In genomic region chr10:56754546-56755175, GRCm38 (mm10) we compare ENCODE assay signal across 11 mouse cellular contexts.
DNase-seq lines count a peak whose midpoint lies in the region; ATAC-seq and TF ChIP-seq lines count a peak whose summit lies in the region.
"Had no signal": no experiment of that assay in that cellular context is flagged by ENCODE, and none has a peak within 500 bp of the region (broad histone marks: within the 10 kb centered on the region; RNA-seq: fewer than 3 reads in every experiment).

No protein-coding gene starts in this region.

- 47% methylated on average over 11 of the region's 11 CpGs for WGBS in lung, embryonic 14.5 days
- 42% methylated on average over 11 of the region's 11 CpGs for WGBS in lung, adult 2 months
- WGBS in kidney, embryonic 15.5 days, result 60% methylated on average over 11 of the region's 11 CpGs

- no peak for TF ChIP-seq POLR2A in lung, adult 2 months (IDR thresholded peaks at IDR 0.05; ENCODE audit: borderline replicate concordance, extremely low read depth, low read depth, low read length)

- H3K4me2 ChIP-seq in lung, embryonic 14.5 days, result no peak overlapping the region
- no peak overlapping the region for H3K4me2 ChIP-seq in kidney, embryonic 15.5 days

- no peak overlapping the region for H3K4me3 ChIP-seq in lung, embryonic 14.5 days (ENCODE audit: low read depth, low read length)
- H3K4me3 ChIP-seq in lung, adult 2 months (replicated peaks; ENCODE audit: extremely low read depth, low read depth, low read length), result no peak overlapping the region
- H3K4me3 ChIP-seq in kidney, embryonic 15.5 days (replicated peaks), result no peak overlapping the region
- H3K4me3 ChIP-seq: hindbrain, embryonic 10.5 days had no signal

- no peaks in the 10 kb centered on the region for H3K36me3 ChIP-seq in lung, embryonic 14.5 days (ENCODE audit: insufficient read depth)
- H3K36me3 ChIP-seq in kidney, embryonic 15.5 days, result no peaks in the 10 kb centered on the region
- H3K36me3 ChIP-seq: hindbrain, embryonic 10.5 days had no signal

- H3K27ac ChIP-seq in lung, embryonic 14.5 days (ENCODE audit: low read depth), result no peak overlapping the region
- H3K27ac ChIP-seq in kidney, embryonic 15.5 days, result peak overlapping the region; percentile 18; the same call in 1 of the 2 replicates
- H3K27ac ChIP-seq: hindbrain, embryonic 10.5 days; liver, embryonic 14.5 days had no signal

- H3K27me3 ChIP-seq in lung, embryonic 14.5 days (ENCODE audit: insufficient read depth, low read length), result no peaks in the 10 kb centered on the region
- H3K27me3 ChIP-seq in kidney, embryonic 15.5 days, result no peaks in the 10 kb centered on the region

- no peaks in the 10 kb centered on the region for H3K4me1 ChIP-seq in lung, embryonic 14.5 days (ENCODE audit: insufficient read depth)
- H3K4me1 ChIP-seq in lung, adult 2 months (ENCODE audit: control insufficient read depth, insufficient read depth, low read length), result no peaks in the 10 kb centered on the region
- 0 out of 2 replicates have a peak, but pooled peaks cover 3% of the 10 kb centered on the region for H3K4me1 ChIP-seq in kidney, embryonic 15.5 days

- no peak overlapping the region for H3K9ac ChIP-seq in lung, embryonic 14.5 days
- H3K9ac ChIP-seq in kidney, embryonic 15.5 days, result no peak overlapping the region
- H3K9ac ChIP-seq: liver, embryonic 14.5 days had no signal

- ATAC-seq in lung, embryonic 14.5 days (ENCODE audit: insufficient read depth), result no peak; the same call in 1 of the 2 replicates
- no peak for ATAC-seq in kidney, embryonic 15.5 days (replicated peaks; ENCODE audit: low FRiP score)
- no peak for ATAC-seq in erythroid progenitor cell, adult 5-6 weeks (replicated peaks; ENCODE audit: low FRiP score, poor library complexity, severe bottlenecking)

- DNase-seq in lung, embryonic 14.5 days, result peak; percentile 46
- no peak for DNase-seq in lung, adult 2 months
- DNase-seq in heart, adult 9 months (ENCODE audit: low spot score in 2 of 2), result peak; percentile 50 to 80
- DNase-seq in lung, postnatal 4 days, result peak; percentile 12 to 21
- DNase-seq in adipocyte (ENCODE audit: low spot score), result no peak
- DNase-seq in left cerebral cortex, adult 18-20 months (ENCODE audit: low spot score in 2 of 2), result no peak
- DNase-seq: cerebellum, adult 9-11 months had no signal

- TF ChIP-seq CTCF in lung, embryonic 14.5 days (IDR thresholded peaks at IDR 0.05; ENCODE audit: low read depth), result no peak
- TF ChIP-seq CTCF in lung, adult 2 months (IDR thresholded peaks at IDR 0.05; ENCODE audit: insufficient read depth, low read length), result no peak

- no peaks in the 10 kb centered on the region for H3K9me3 ChIP-seq in lung, embryonic 14.5 days (ENCODE audit: low read depth, low read length)
- no peaks in the 10 kb centered on the region for H3K9me3 ChIP-seq in kidney, embryonic 15.5 days (replicated peaks)
- H3K9me3 ChIP-seq: hindbrain, embryonic 10.5 days had no signal

Comparison
In these comparisons a context has a peak if more than half of its experiments do, and no peak if none do; other contexts are left out.
1. DNase-seq: peak in lung, embryonic 14.5 days (single experiment), heart, adult 9 months (2 of 2) and lung, postnatal 4 days (2 of 2); none in lung, adult 2 months (single experiment), adipocyte (single experiment) and left cerebral cortex, adult 18-20 months (0 of 2).